Comparison of ENCODE assay signal across 8 mouse cellular contexts in genomic region chr11:19830280-19831062, GRCm38 (mm10).
DNase-seq lines count a peak whose midpoint lies in the region; ATAC-seq and TF ChIP-seq lines count a peak whose summit lies in the region.

No protein-coding gene starts in this region.

- DNase-seq in G1E (ENCODE audit: low spot score), result peak; percentile 83
- peak; percentile 78 to 92 for DNase-seq in heart, postnatal 10 days
- peak; percentile 75 to 83 for DNase-seq in layer of hippocampus, adult 2 months (ENCODE audit: low spot score in 2 of 2)
- peak; percentile 77 for DNase-seq in lung, postnatal 36 days
- peak; percentile 84 to 94 for DNase-seq in right cerebral cortex, postnatal 10 days (ENCODE audit: low spot score in 2 of 2)
- DNase-seq in yolk sac, embryonic 10.5 days (ENCODE audit: low spot score), result peak; percentile 67

- H3K27ac ChIP-seq in bone marrow, adult 2 months (ENCODE audit: control insufficient read depth, insufficient read depth, low read depth, low read length, poor library complexity), result no peak overlapping the region
- no peak overlapping the region for H3K27ac ChIP-seq in layer of hippocampus, adult 2 months

- no peaks in the 10 kb centered on the region for H3K9me3 ChIP-seq in G1E (replicated peaks)

- peak; percentile 40; the same call in 1 of the 2 replicates for ATAC-seq in G1E (ENCODE audit: extremely low read depth, insufficient number of reproducible peaks, low FRiP score, poor library complexity, severe bottlenecking)
- ATAC-seq in erythroblast, adult 5-6 weeks (replicated peaks; ENCODE audit: low FRiP score, poor library complexity, severe bottlenecking), result 0 out of 2 replicates have a peak, but pooled peaks have one; percentile 44

- TF ChIP-seq CTCF in G1E (IDR thresholded peaks at IDR 0.05; ENCODE audit: low read depth, low read length), result peak; percentile 57
- TF ChIP-seq CTCF in bone marrow, adult 2 months (IDR thresholded peaks at IDR 0.05; ENCODE audit: control insufficient read depth, insufficient read depth, low read length), result peak; percentile 93
- TF ChIP-seq CTCF in layer of hippocampus, adult 2 months (conservative IDR thresholded peaks at IDR 0.05), result peak; percentile 97

- no peak for TF ChIP-seq POLR2A in bone marrow, adult 2 months (IDR thresholded peaks at IDR 0.05; ENCODE audit: borderline replicate concordance, control insufficient read depth, low read depth, low read length)

- intact Hi-C loops in heart, postnatal 10 days (cut with DNase I), result loop anchor here (1.0 to 5.0 kb wide), 4 partner anchors 90 to 572 kb away; no protein-coding TSS in a partner anchor

- no peak overlapping the region for H3K4me3 ChIP-seq in G1E (ENCODE audit: low read depth, low read length)
- H3K4me3 ChIP-seq in bone marrow, adult 2 months (replicated peaks; ENCODE audit: control insufficient read depth, low read depth, low read length), result no peak overlapping the region
- no peak overlapping the region for H3K4me3 ChIP-seq in layer of hippocampus, adult 2 months

- H3K36me3 ChIP-seq in G1E (replicated peaks), result no peaks in the 10 kb centered on the region

- peaks cover 42% of the 10 kb centered on the region for H3K27me3 ChIP-seq in G1E (ENCODE audit: insufficient read depth, low read length)

- H3K4me1 ChIP-seq in G1E (ENCODE audit: insufficient read depth, low read depth, low read length), result no peaks in the 10 kb centered on the region
- H3K4me1 ChIP-seq in bone marrow, adult 2 months (ENCODE audit: control insufficient read depth, insufficient read depth, low read length), result no peaks in the 10 kb centered on the region

- 15% methylated on average over 18 of the region's 18 CpGs for WGBS in bone marrow, adult 2 months
